Mouse (Mus musculus): Measurements from ENCODE around the gene Acoxl.

DNA sequence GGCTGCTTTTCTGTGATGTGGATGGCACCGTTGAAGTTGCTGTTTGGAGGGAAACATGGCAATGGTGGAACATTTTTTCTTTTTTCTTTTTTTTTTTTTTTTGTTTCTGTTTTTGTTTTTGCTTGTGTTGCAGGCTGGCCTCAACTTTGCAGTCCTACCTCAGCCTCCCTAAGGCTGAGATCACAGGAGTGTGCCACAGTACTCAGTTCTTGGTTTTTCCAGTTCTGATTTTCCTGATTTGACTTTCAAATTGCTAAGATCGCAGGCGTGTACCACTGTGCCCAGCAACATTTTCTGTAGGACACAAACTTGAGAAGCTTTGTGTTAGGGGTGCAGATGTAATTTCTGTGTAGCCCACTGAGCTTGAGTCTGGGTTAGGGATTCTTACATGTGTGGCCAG is 72.9 kb downstream of the Acoxl start:
- TF ChIP-seq TAL1 (IDR thresholded peaks at IDR 0.05; ENCODE audit: low read length) = no peak
- TF ChIP-seq GATA1 (IDR thresholded peaks at IDR 0.05; ENCODE audit: low read length) = no peak

Measured in erythroblast, embryonic 14.5 days (primary cell).